Mouse (Mus musculus) MEL (cell line): Measurements from ENCODE around the gene Ubb. TPM values are rescaled to one million over a fixed set of nuclear protein-coding genes. Genes with fewer than 3 reads are reported as not detected.

ENCODE experiments used
- DNase-seq: peaks from one replicate; pipeline ENCODE4 v3.0.0; 2011; ENCODE audit warnings: low read depth, low spot score
- H3K27ac ChIP-seq: 2 replicates; pipeline ENCODE4 v1.5.1; 2012; ENCODE audit warnings: low read depth, mild to moderate bottlenecking, control low read depth, low read length, moderate library complexity; ENCODE audit not compliant: control insufficient read depth
- H3K27me3 ChIP-seq, 2 experiments: fragments of 150-350 bp in 1 of 2; sonication (generic) in 1 of 2; 2 replicates each; pipeline ENCODE4 v1.6.1; 2012; ENCODE audit warnings: low read length in 2 of 2, mild to moderate bottlenecking in 2 of 2, improper control_type of control experiment in 1 of 2, moderate library complexity in 1 of 2; ENCODE audit not compliant: insufficient read depth in 2 of 2, control insufficient read depth in 1 of 2
- H3K36me3 ChIP-seq, 2 experiments: 2 replicates each; pipeline ENCODE4 v1.6.1; 2012 to 2014; ENCODE audit warnings: low read length in 2 of 2, improper control_type of control experiment in 1 of 2, inconsistent platforms in 1 of 2, mild to moderate bottlenecking in 1 of 2; ENCODE audit not compliant: insufficient read depth in 2 of 2, control insufficient read depth in 1 of 2
- H3K4me1 ChIP-seq, 2 experiments: fragments of 150-350 bp in 1 of 2; sonication (generic) in 1 of 2; 2 replicates each; pipeline ENCODE4 v1.6.1; 2012; ENCODE audit warnings: low read length in 2 of 2, improper control_type of control experiment in 1 of 2, mild to moderate bottlenecking in 1 of 2; ENCODE audit not compliant: insufficient read depth in 2 of 2, control insufficient read depth in 1 of 2
- H3K4me3 ChIP-seq, 2 experiments: fragments of 150-350 bp in 1 of 2; sonication (generic) in 1 of 2; 2 replicates each; pipeline ENCODE4 v1.5.1; 2012; ENCODE audit warnings: low read depth in 2 of 2, low read length in 2 of 2, mild to moderate bottlenecking in 2 of 2, moderate library complexity in 2 of 2, control low read depth in 1 of 2, improper control_type of control experiment in 1 of 2; ENCODE audit not compliant: control insufficient read depth in 1 of 2, insufficient read depth in 1 of 2
- H3K79me2 ChIP-seq: 2 replicates; pipeline ENCODE4 v1.6.1; 2012; ENCODE audit warnings: mild to moderate bottlenecking, low read length, moderate library complexity; ENCODE audit not compliant: control insufficient read depth, poor library complexity, insufficient read depth
- H3K9ac ChIP-seq: 2 replicates; pipeline ENCODE4 v1.6.1; 2012; ENCODE audit warnings: low read depth, mild to moderate bottlenecking, control low read depth, low read length, moderate library complexity; ENCODE audit not compliant: control insufficient read depth, poor library complexity, severe bottlenecking
- H3K9me3 ChIP-seq: fragments of 150-350 bp; sonication (generic); replicated peaks from 2 replicates; pipeline ENCODE4 v1.6.1; 2012; ENCODE audit warnings: mild to moderate bottlenecking, low read length, improper control_type of control experiment, moderate library complexity; ENCODE audit not compliant: insufficient read depth
- EP300 ChIP-seq, 2 experiments: IDR thresholded peaks; 2 replicates each; pipeline ENCODE4 v1.6.1; 2011; ENCODE audit warnings: improper control_type of control experiment in 2 of 2, low read length in 2 of 2, low read depth in 1 of 2, mild to moderate bottlenecking in 1 of 2
- GATA1 ChIP-seq: IDR thresholded peaks from 2 replicates; pipeline ENCODE4 v1.6.1; 2011; ENCODE audit warnings: low read depth, low read length, improper control_type of control experiment
- HCFC1 ChIP-seq: IDR thresholded peaks from 2 replicates; pipeline ENCODE4 v1.6.1; 2012; ENCODE audit warnings: low read depth, mild to moderate bottlenecking, inconsistent platforms, low read length, improper control_type of control experiment, moderate library complexity
- JUND ChIP-seq: IDR thresholded peaks from 2 replicates; pipeline ENCODE4 v1.6.1; 2011; ENCODE audit warnings: low read depth, mild to moderate bottlenecking, improper control_type of control experiment, low read length
- KAT2A ChIP-seq: conservative IDR thresholded peaks from 2 replicates; pipeline ENCODE4 v1.6.1; 2012; ENCODE audit warnings: low read depth, low read length, improper control_type of control experiment, inconsistent platforms
- MAFK ChIP-seq: IDR thresholded peaks from 2 replicates; pipeline ENCODE4 v1.6.1; 2011; ENCODE audit warnings: low read depth, mild to moderate bottlenecking, low read length, improper control_type of control experiment, borderline replicate concordance
- MAX ChIP-seq: IDR thresholded peaks from 2 replicates; pipeline ENCODE4 v1.6.1; 2011; ENCODE audit warnings: low read length, improper control_type of control experiment
- MAZ ChIP-seq: IDR thresholded peaks from 2 replicates; pipeline ENCODE4 v1.6.1; 2012; ENCODE audit warnings: low read depth, mild to moderate bottlenecking, inconsistent platforms, low read length, improper control_type of control experiment
- MEF2A ChIP-seq: IDR thresholded peaks from 2 replicates; pipeline ENCODE4 v1.6.1; 2014; ENCODE audit warnings: low read depth, mild to moderate bottlenecking, inconsistent platforms, low read length, improper control_type of control experiment; ENCODE audit not compliant: poor library complexity, insufficient replicate concordance, severe bottlenecking; ENCODE audit errors: extremely low read depth
- MXI1 ChIP-seq: IDR thresholded peaks from 2 replicates; pipeline ENCODE4 v1.6.1; 2011; ENCODE audit warnings: mild to moderate bottlenecking, low read depth, low read length, improper control_type of control experiment
- MYB ChIP-seq: IDR thresholded peaks from 2 replicates; pipeline ENCODE4 v1.6.1; 2011; ENCODE audit warnings: mild to moderate bottlenecking, low read depth, low read length, improper control_type of control experiment
- NELFE ChIP-seq: IDR thresholded peaks from 2 replicates; pipeline ENCODE4 v1.6.1; 2011; ENCODE audit warnings: low read depth, low read length, improper control_type of control experiment
- NRF1 ChIP-seq: IDR thresholded peaks from 2 replicates; pipeline ENCODE4 v1.6.1; 2014; ENCODE audit warnings: low read depth, mild to moderate bottlenecking, inconsistent platforms, low read length, improper control_type of control experiment, moderate library complexity; ENCODE audit not compliant: poor library complexity, insufficient read depth, severe bottlenecking
- POLR2AphosphoS5 ChIP-seq: IDR thresholded peaks from 2 replicates; pipeline ENCODE4 v1.6.1; 2012; ENCODE audit warnings: low read depth, borderline replicate concordance, mild to moderate bottlenecking, inconsistent platforms, low read length, moderate library complexity, mixed read lengths
- SIN3A ChIP-seq: IDR thresholded peaks from 2 replicates; pipeline ENCODE4 v1.6.1; 2012; ENCODE audit warnings: low read length, improper control_type of control experiment, inconsistent platforms
- TAL1 ChIP-seq: IDR thresholded peaks from 2 replicates; pipeline ENCODE4 v1.6.1; 2012; ENCODE audit warnings: mild to moderate bottlenecking, inconsistent platforms, low read length, moderate library complexity, mixed read lengths
- USF2 ChIP-seq, 2 experiments: IDR thresholded peaks; 2 replicates each; pipeline ENCODE4 v1.6.1; 2011 to 2012; ENCODE audit warnings: improper control_type of control experiment in 2 of 2, low read length in 2 of 2, borderline replicate concordance in 1 of 2, inconsistent platforms in 1 of 2, low read depth in 1 of 2, mild to moderate bottlenecking in 1 of 2; ENCODE audit not compliant: insufficient read depth in 1 of 2
- ZC3H11A ChIP-seq: IDR thresholded peaks from 2 replicates; pipeline ENCODE4 v1.6.1; 2012; ENCODE audit warnings: low read depth, mild to moderate bottlenecking, inconsistent platforms, low read length, improper control_type of control experiment
- ZNF384 ChIP-seq: IDR thresholded peaks from 2 replicates; pipeline ENCODE4 v1.6.1; 2012; ENCODE audit warnings: low read depth, mild to moderate bottlenecking, inconsistent platforms, low read length, improper control_type of control experiment
- polyA plus RNA-seq, 2 experiments: library from polyadenylated mRNA; stranded (reverse) in 1 of 2; unstranded in 1 of 2; fragments of >175 nt in 1 of 2; fragments of >200 nt in 1 of 2; gene quantifications; 2 replicates each; pipeline versions ENCODE4 v1.2.1 to v1.2.4; 2012; ENCODE audit warnings: low replicate concordance in 2 of 2, low read depth in 1 of 2; ENCODE audit not compliant: insufficient read length in 2 of 2, insufficient read depth in 1 of 2, missing spikeins in 1 of 2
- total RNA-seq: library from RNA; depleted of rRNA; stranded (reverse); fragments of 300-350 nt; gene quantifications from 2 replicates; pipeline ENCODE4 v1.2.3, GENCODE M21; 2012

The Ubb gene
- total and polyA plus RNA-seq, 3 experiments: 1,800 to 1,877 TPM; not detected in 1

- TF ChIP-seq JUND: no peak
- no peak for TF ChIP-seq NRF1
- TF ChIP-seq MEF2A: no peak
- no peak for TF ChIP-seq POLR2AphosphoS5
- TF ChIP-seq EP300 (IDR thresholded peaks at IDR 0.05; ENCODE audit: low read depth in 1 of 2, low read length in 2 of 2): no peak
- TF ChIP-seq MXI1: 0 out of 2 replicates have a peak, but pooled peaks have one; percentile 33
- TF ChIP-seq NELFE: no peak
- no peak for TF ChIP-seq KAT2A
- no peak for TF ChIP-seq USF2 (IDR thresholded peaks at IDR 0.05; ENCODE audit: borderline replicate concordance in 1 of 2, insufficient read depth in 1 of 2, low read depth in 1 of 2, low read length in 2 of 2)
- 0 out of 2 replicates have a peak, but pooled peaks have one; percentile 20 for TF ChIP-seq MAFK
- TF ChIP-seq HCFC1: no peak
- no peak for TF ChIP-seq TAL1
- peak; percentile 11; the same call in 1 of the 2 replicates for TF ChIP-seq MYB
- TF ChIP-seq, all 39 proteins: peak for 9
These were observed 4.1 kb downstream of the Ubb start (continued) for GRCm38 (mm10) chr11:62554934-62555517.

- no peak overlapping the region for H3K4me3 ChIP-seq
- H3K9ac ChIP-seq: no peak overlapping the region
- H3K27me3 ChIP-seq: no peaks in the 10 kb centered on the region
- H3K9me3 ChIP-seq: no peaks in the 10 kb centered on the region
- no peak for DNase-seq
- no peak for TF ChIP-seq NRF1
- TF ChIP-seq ZC3H11A: no peak
- no peak for TF ChIP-seq MAX
- TF ChIP-seq SIN3A: no peak
- TF ChIP-seq MAZ: no peak
- TF ChIP-seq ZNF384: no peak
- TF ChIP-seq EP300 (IDR thresholded peaks at IDR 0.05; ENCODE audit: low read depth in 1 of 2, low read length in 2 of 2): no peak
- TF ChIP-seq POLR2AphosphoS5: no peak
- no peak for TF ChIP-seq MXI1
- TF ChIP-seq TAL1: no peak
- no peak for TF ChIP-seq GATA1
- TF ChIP-seq USF2 (IDR thresholded peaks at IDR 0.05; ENCODE audit: borderline replicate concordance in 1 of 2, insufficient read depth in 1 of 2, low read depth in 1 of 2, low read length in 2 of 2): no peak
- peaks cover 7 to 19% of the 10 kb centered on the region in 2 experiments; a peak in 3 of 4 replicates for H3K4me1 ChIP-seq
- H3K79me2 ChIP-seq: peaks cover 23% of the 10 kb centered on the region
- H3K27ac ChIP-seq: no peak overlapping the region
- peaks cover 10 to 25% of the 10 kb centered on the region in 2 experiments for H3K36me3 ChIP-seq
These were observed 5.0 kb downstream of the Ubb start for GRCm38 (mm10) chr11:62555896-62556412.
